Mouse (Mus musculus): Measurements from ENCODE around the gene A530016L24Rik.

DNA sequence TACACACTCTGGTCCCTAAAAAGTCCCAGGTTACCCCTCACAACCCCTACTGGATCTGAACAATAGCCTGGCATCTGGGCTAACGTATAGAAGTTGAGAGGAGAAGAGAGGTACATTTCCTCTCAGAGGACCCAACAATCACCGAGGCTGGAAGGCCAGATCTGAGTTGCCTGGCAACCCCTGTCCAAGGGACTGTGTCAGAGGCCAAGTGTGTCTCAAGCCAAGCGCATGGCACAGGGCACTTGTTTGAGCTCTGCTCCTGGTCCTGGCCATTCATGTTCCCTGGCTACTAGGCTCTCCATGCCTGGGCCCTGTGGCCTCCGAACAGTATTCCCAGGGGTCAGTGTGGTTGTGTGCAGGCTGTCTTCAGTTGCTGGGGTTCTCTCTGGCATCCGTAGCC, 6.9 kb downstream of the A530016L24Rik start:
- TF ChIP-seq POLR2A (IDR thresholded peaks at IDR 0.05; ENCODE audit: insufficient read depth, low read depth, low read length), result no peak
- no peak for TF ChIP-seq CTCF (IDR thresholded peaks at IDR 0.05; ENCODE audit: insufficient read depth, low read depth, low read length)
